Mouse (Mus musculus) lung, adult 2 months (tissue): ENCODE measurements around the gene Tmprss11g.

Source experiments
- CTCF ChIP-seq: fragments of 200-500 bp; IDR thresholded peaks from 2 replicates; pipeline ENCODE4 v1.5.1; 2011; ENCODE audit warnings: mild to moderate bottlenecking, low read length, control low read depth; ENCODE audit not compliant: insufficient read depth
- POLR2A ChIP-seq: fragments of 200-500 bp; IDR thresholded peaks from 2 replicates; pipeline ENCODE4 v1.6.1; 2011; ENCODE audit warnings: low read depth, mild to moderate bottlenecking, control low read depth, low read length, borderline replicate concordance; ENCODE audit errors: extremely low read depth

DNA sequence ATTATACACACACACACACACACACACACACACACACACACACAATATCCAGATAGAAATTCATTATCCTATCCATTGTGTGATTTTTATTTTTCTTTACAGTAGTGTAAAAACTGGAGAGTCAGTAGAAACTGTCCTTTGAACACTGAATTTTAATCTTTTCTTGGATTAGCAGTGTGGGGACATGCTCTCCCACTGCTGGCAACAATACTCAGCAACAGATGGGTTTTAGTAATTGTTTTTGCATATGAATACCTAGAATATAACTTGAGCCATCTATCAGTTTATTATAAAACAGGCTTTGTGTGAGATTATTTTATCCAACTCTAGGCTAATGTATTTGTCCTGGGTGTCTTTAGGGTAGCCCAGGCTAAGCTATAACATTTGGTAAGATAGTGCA is 79.9 kb downstream of the Tmprss11g start:
- TF ChIP-seq CTCF (no peak), POLR2A (no peak)
